Mouse (Mus musculus) spleen, adult 2 months (tissue): ENCODE measurements at regions not wholly inside any gene's neighbourhood (a gene's known extent, or its start where the extent isn't known, plus 50 kb on each side); places are given as distances from the start of the nearest gene placed in this dataset.
"Not testable (repeated sequence)": the region's sequence is repeated elsewhere in the genome, so short reads cannot be mapped to it uniquely, and the experiment has no call there.

Experiments used
- DNase-seq, 2 experiments: peaks; one replicate each; pipeline versions ENCODE4 v3.0.0 to v3.0.0-alpha.2; 2012 to 2021; ENCODE audit warnings: low spot score in 2 of 2, low read depth in 1 of 2
- H3K27ac ChIP-seq: fragments of 200-500 bp; 2 replicates; pipeline ENCODE4 v1.5.1; 2012; ENCODE audit warnings: low read length, inconsistent platforms; ENCODE audit not compliant: insufficient read depth
- H3K27me3 ChIP-seq: fragments of 200-500 bp; 2 replicates; pipeline ENCODE4 v1.6.1; 2012; ENCODE audit warnings: mild to moderate bottlenecking, moderate library complexity, low read length, inconsistent platforms; ENCODE audit not compliant: control insufficient read depth, insufficient read depth
- H3K36me3 ChIP-seq: fragments of 200-500 bp; 2 replicates; pipeline ENCODE4 v1.6.1; 2012; ENCODE audit warnings: mild to moderate bottlenecking, low read length, inconsistent platforms; ENCODE audit not compliant: control insufficient read depth, insufficient read depth
- H3K4me1 ChIP-seq: fragments of 200-500 bp; 2 replicates; pipeline ENCODE4 v1.6.1; 2011; ENCODE audit warnings: inconsistent platforms; ENCODE audit not compliant: control insufficient read depth, insufficient read depth, insufficient read length
- H3K4me3 ChIP-seq: fragments of 200-500 bp; 2 replicates; pipeline ENCODE4 v1.5.1; 2011; ENCODE audit warnings: mild to moderate bottlenecking, inconsistent platforms; ENCODE audit not compliant: insufficient read depth, insufficient read length; ENCODE audit errors: extremely low read depth
- CTCF ChIP-seq: fragments of 200-500 bp; IDR thresholded peaks from 2 replicates; pipeline ENCODE4 v1.5.1; 2011; ENCODE audit warnings: mild to moderate bottlenecking, inconsistent platforms; ENCODE audit not compliant: insufficient read depth, insufficient read length, insufficient replicate concordance; ENCODE audit errors: extremely low read depth
- POLR2A ChIP-seq: fragments of 200-500 bp; IDR thresholded peaks from 2 replicates; pipeline ENCODE4 v1.6.1; 2011; ENCODE audit warnings: low read depth, low read length, inconsistent platforms
- WGBS: fragments of 180-500 bp; shearing (Covaris S2); methylation state at CpG from one replicate; pipeline ENCODE4 v1.1.7; 2018; 5-methylcytosine and 5-hydroxymethylcytosine counted together

- no peak for DNase-seq
- Histone ChIP-seq H3K4me3 (no peak overlapping the region), H3K27ac (no peak overlapping the region), H3K4me1 (no peaks in the 10 kb centered on the region), H3K27me3 (no peaks in the 10 kb centered on the region), H3K36me3 (no peaks in the 10 kb centered on the region)
- TF ChIP-seq CTCF (no peak), POLR2A (no peak)
- 14% methylated on average over 2 of the region's 2 CpGs for WGBS
These were observed 584.8 kb upstream of the Pfkp start for GRCm38 (mm10) chr13:7233399-7233798.

GRCm38 (mm10) chr13:7206626-7207211, 558.1 kb upstream of the Pfkp start:
- Histone ChIP-seq H3K4me3 (no peak overlapping the region), H3K27ac (no peak overlapping the region), H3K4me1 (no peaks in the 10 kb centered on the region), H3K36me3 (no peaks in the 10 kb centered on the region), H3K27me3 (no peaks in the 10 kb centered on the region)
- no peak for DNase-seq
- 88% methylated on average over 5 of the region's 5 CpGs for WGBS
- no peak for TF ChIP-seq CTCF
- no peak for TF ChIP-seq POLR2A

- Histone ChIP-seq H3K27me3 (no peaks in the 10 kb centered on the region), H3K36me3 (no peaks in the 10 kb centered on the region), H3K4me1 (no peaks in the 10 kb centered on the region), H3K4me3 (no peak overlapping the region), H3K27ac (no peak overlapping the region)
- TF ChIP-seq CTCF (no peak), POLR2A (no peak)
- 60% methylated on average over 6 of the region's 6 CpGs for WGBS
- no peak for DNase-seq
These were observed 547.4 kb upstream of the Pfkp start for GRCm38 (mm10) chr13:7195990-7196389.

- Histone ChIP-seq H3K4me1 (no peaks in the 10 kb centered on the region), H3K27me3 (no peaks in the 10 kb centered on the region), H3K27ac (no peak overlapping the region), H3K36me3 (no peaks in the 10 kb centered on the region), H3K4me3 (no peak overlapping the region)
- no peak for DNase-seq
- 67% methylated on average over 4 of the region's 4 CpGs for WGBS
- TF ChIP-seq POLR2A: no peak
- TF ChIP-seq CTCF: no peak
These were observed 533.7 kb upstream of the Pfkp start for GRCm38 (mm10) chr13:7182216-7182751.

GRCm38 (mm10) chr13:7175561-7176160, 527.1 kb upstream of the Pfkp start:
- no peaks in the 10 kb centered on the region for H3K4me1 ChIP-seq
- no peaks in the 10 kb centered on the region for H3K27me3 ChIP-seq
- H3K27ac ChIP-seq: no peak overlapping the region
- DNase-seq: no peak
- WGBS: 72% methylated on average over 9 of the region's 9 CpGs
- no peaks in the 10 kb centered on the region for H3K36me3 ChIP-seq
- H3K4me3 ChIP-seq: no peak overlapping the region
- no peak for TF ChIP-seq POLR2A
- no peak for TF ChIP-seq CTCF

GRCm38 (mm10) chr13:7170035-7170434, 521.5 kb upstream of the Pfkp start:
- not testable (repeated sequence) for DNase-seq, H3K36me3 ChIP-seq, H3K27me3 ChIP-seq, H3K4me1 ChIP-seq, H3K27ac ChIP-seq, H3K4me3 ChIP-seq
- WGBS: 88% methylated on average over 3 of the region's 3 CpGs

- Histone ChIP-seq H3K4me1 (no peaks in the 10 kb centered on the region), H3K27me3 (no peaks in the 10 kb centered on the region), H3K36me3 (no peaks in the 10 kb centered on the region), H3K27ac (no peak overlapping the region), H3K4me3 (no peak overlapping the region)
- TF ChIP-seq POLR2A (no peak), CTCF (no peak)
- DNase-seq: no peak
- WGBS: 40% methylated on average over 4 of the region's 4 CpGs
These were observed 497.8 kb upstream of the Pfkp start for GRCm38 (mm10) chr13:7146337-7146736.
